Mouse (Mus musculus) hindbrain, embryonic 16.5 days (tissue): ENCODE measurements around the gene Mrnip. TPM values are rescaled to one million over a fixed set of nuclear protein-coding genes. Genes with fewer than 3 reads are reported as not detected.
A peak's percentile ranks its signal among the peaks of the same experiment; 100 is the strongest.

ENCODE experiments used
- ATAC-seq: fragments of 200-750 bp; cut with Nextera tagmentation; 2 replicates; pipeline ENCODE4 v1.8.0; 2017; ENCODE audit warnings: moderate TSS enrichment, moderate library complexity
- H3K27ac ChIP-seq: fragments of 300-500 bp; sonication (generic); 2 replicates; pipeline ENCODE4 v1.5.1; 2014; ENCODE audit warnings: low read depth, mild to moderate bottlenecking, control low read depth, low read length, moderate library complexity
- H3K27me3 ChIP-seq: fragments of 300-500 bp; sonication (generic); replicated peaks from 2 replicates; pipeline ENCODE4 v1.6.1; 2014; ENCODE audit warnings: low read length; ENCODE audit not compliant: control insufficient read depth, insufficient read depth
- H3K36me3 ChIP-seq: fragments of 300-500 bp; sonication (generic); 2 replicates; pipeline ENCODE4 v1.6.1; 2014; ENCODE audit warnings: mild to moderate bottlenecking, low read length, moderate library complexity, mixed read lengths; ENCODE audit not compliant: control insufficient read depth, insufficient read depth
- H3K4me1 ChIP-seq: fragments of 300-500 bp; sonication (generic); 2 replicates; pipeline ENCODE4 v1.6.1; 2014; ENCODE audit warnings: low read depth, low read length; ENCODE audit not compliant: control insufficient read depth, insufficient read depth
- H3K4me2 ChIP-seq: fragments of 300-500 bp; sonication (generic); 2 replicates; pipeline ENCODE4 v1.6.1; 2014; ENCODE audit warnings: mild to moderate bottlenecking, low read length, control low read depth, moderate library complexity
- H3K4me3 ChIP-seq: fragments of 300-500 bp; sonication (generic); 2 replicates; pipeline ENCODE4 v1.5.1; 2014; ENCODE audit warnings: mild to moderate bottlenecking, low read length, control low read depth, moderate library complexity
- H3K9ac ChIP-seq: fragments of 300-500 bp; sonication (generic); 2 replicates; pipeline ENCODE4 v1.6.1; 2014; ENCODE audit warnings: low read depth, mild to moderate bottlenecking, control low read depth, low read length, moderate library complexity
- H3K9me3 ChIP-seq: fragments of 300-500 bp; sonication (generic); 2 replicates; pipeline ENCODE4 v1.6.1; 2014; ENCODE audit warnings: mild to moderate bottlenecking, low read length, moderate library complexity; ENCODE audit not compliant: control insufficient read depth
- WGBS: fragments of 180-500 bp; shearing (Covaris S2); extraction: QIAGEN DNeasy Blood & Tissue Kit; methylation state at CpG from one replicate; pipeline ENCODE4 v1.1.7; 2014; 5-methylcytosine and 5-hydroxymethylcytosine counted together
- polyA plus RNA-seq: library from polyadenylated mRNA; unstranded; fragments of >200 nt; fragmentation: Nextera tagmentation; extraction: Ambion mirVana; gene quantifications from 2 replicates; pipeline ENCODE4 v1.2.1, GENCODE M21; 2015

Mrnip gene
- polyA plus RNA-seq, 1 experiment from 2014 or later, result 39.1 TPM

DNA sequence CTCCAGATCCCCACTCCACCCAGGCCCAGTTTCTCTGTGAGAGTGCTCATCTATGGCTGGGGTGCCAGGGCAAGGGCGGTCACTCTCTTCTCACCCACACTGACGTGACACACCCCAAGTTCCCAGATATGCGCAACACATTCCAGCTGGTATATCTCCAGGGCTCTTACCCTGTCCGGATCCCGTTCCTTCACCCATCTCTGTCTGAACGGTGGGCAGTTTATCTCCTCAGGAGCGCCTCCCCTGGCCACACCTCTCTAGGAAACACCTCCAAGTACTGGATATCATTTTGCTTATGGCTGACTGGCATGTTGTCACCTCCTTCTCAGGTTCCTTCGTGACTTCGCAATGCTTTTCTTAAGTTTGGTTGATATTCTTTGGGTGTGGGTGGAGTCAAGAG, 41.4 kb downstream of the Mrnip start:
- H3K4me2 ChIP-seq, result peak overlapping the region; percentile 3; the same call in 1 of the 2 replicates
- ATAC-seq, result no peak

DNA sequence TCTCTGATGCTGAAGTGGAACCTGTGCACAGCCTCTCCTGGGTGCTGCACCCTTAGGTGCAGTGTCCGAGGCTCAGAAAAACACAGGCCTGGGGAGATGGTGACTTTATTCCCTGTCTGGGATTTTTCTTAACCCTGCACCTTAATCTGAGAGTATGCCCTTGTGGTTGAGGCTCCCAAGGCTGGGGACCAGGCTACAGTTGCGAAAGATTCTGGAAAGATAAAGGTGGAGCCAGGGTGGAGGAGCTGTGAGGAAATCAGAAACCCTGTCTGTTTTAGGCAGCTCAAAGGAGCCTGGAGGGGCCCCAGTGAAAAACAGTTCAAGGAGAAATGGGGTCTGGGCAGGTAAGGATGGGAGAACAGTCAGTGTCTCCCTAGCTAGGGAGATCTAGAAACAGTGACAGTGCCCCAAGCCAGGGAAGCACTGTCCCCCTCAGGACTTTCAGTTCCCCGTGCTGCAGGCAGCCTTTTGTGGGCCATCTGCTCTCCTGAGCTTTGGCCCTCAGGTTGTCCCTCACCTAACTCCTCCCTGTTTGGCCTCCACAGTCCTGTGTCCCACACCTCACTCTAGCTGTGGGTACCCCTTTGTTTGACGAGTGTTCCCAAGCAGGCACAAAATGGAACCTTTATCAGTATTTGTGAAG, 42.6 kb downstream of the Mrnip start:
- ATAC-seq, result no peak
- WGBS, result 80% methylated on average over 4 of the region's 4 CpGs

More for the DNA sequence above, 41.4 kb downstream of the Mrnip start:
- no peaks in the 10 kb centered on the region for H3K9me3 ChIP-seq
- H3K4me1 ChIP-seq, result peaks cover 4% of the 10 kb centered on the region; the same call in 1 of the 2 replicates
- 26% methylated on average over 9 of the region's 9 CpGs for WGBS
- H3K4me3 ChIP-seq, result no peak overlapping the region
- H3K27me3 ChIP-seq, result no peaks in the 10 kb centered on the region
- no peaks in the 10 kb centered on the region for H3K36me3 ChIP-seq
- no peak overlapping the region for H3K9ac ChIP-seq
- no peak overlapping the region for H3K27ac ChIP-seq

DNA sequence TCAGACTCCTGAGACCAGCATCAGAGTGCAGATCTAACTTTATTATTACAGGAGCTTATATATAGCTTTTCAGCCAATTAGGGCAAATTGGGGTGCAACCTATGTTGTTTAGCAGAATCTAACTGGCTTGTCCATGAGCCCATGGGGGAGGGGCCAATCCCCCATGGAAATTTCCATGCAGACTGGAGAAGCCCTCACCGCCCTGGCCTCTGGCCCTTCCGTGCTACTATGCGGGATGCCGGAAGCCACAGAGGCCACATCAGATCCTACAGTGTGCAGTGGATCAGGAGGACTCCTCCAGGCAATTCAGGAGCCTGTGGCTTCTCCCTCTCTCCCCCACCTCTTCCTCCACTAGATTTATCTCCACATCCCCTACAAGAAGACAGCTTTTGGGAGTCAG, 43.6 kb downstream of the Mrnip start:
- no peaks in the 10 kb centered on the region for H3K36me3 ChIP-seq
- no peaks in the 10 kb centered on the region for H3K27me3 ChIP-seq
- H3K4me3 ChIP-seq, result no peak overlapping the region
- H3K4me2 ChIP-seq, result no peak overlapping the region
- peak; percentile 12; the same call in 1 of the 2 replicates for ATAC-seq
- WGBS, result 53% methylated on average over 4 of the region's 4 CpGs
- 0 out of 2 replicates have a peak overlapping the region, but pooled peaks have one; percentile 2 for H3K9ac ChIP-seq
- no peaks in the 10 kb centered on the region for H3K9me3 ChIP-seq
- no peak overlapping the region for H3K27ac ChIP-seq
- peaks cover under 1% of the 10 kb centered on the region for H3K4me1 ChIP-seq

More for the DNA sequence above, 42.6 kb downstream of the Mrnip start:
- Histone ChIP-seq H3K9me3 (no peaks in the 10 kb centered on the region), H3K27ac (peak overlapping the region; percentile 16; the same call in 1 of the 2 replicates), H3K9ac (no peak overlapping the region), H3K4me1 (no peaks in the 10 kb centered on the region), H3K4me3 (no peak overlapping the region), H3K36me3 (no peaks in the 10 kb centered on the region), H3K27me3 (no peaks in the 10 kb centered on the region), H3K4me2 (no peak overlapping the region)

DNA sequence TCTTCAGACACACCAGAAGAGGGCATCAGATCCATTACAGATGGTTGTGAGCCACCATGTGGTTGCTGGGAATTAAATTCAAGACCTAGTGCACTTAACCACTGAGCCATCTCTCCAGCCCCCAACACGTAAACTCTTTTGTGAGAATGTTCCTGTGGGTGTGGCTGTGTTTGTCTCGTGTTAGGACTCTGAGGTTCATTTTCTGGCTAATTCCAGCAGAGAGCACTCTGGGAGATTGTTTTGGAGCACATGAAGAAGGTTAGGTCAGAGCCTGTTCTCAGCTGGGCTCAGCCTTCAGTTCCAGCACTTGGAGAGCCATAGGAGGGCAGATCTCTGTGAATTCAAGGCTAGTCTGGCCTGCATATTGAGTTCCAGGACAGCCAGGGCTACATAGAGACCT, 45.6 kb downstream of the Mrnip start:
- Histone ChIP-seq H3K9ac (no peak overlapping the region), H3K36me3 (no peaks in the 10 kb centered on the region), H3K4me2 (no peak overlapping the region), H3K27me3 (no peaks in the 10 kb centered on the region), H3K9me3 (no peaks in the 10 kb centered on the region), H3K27ac (no peak overlapping the region), H3K4me3 (no peak overlapping the region), H3K4me1 (peaks cover 12% of the 10 kb centered on the region)
- 50% methylated on average over 2 of the region's 2 CpGs for WGBS
- no peak for ATAC-seq

DNA sequence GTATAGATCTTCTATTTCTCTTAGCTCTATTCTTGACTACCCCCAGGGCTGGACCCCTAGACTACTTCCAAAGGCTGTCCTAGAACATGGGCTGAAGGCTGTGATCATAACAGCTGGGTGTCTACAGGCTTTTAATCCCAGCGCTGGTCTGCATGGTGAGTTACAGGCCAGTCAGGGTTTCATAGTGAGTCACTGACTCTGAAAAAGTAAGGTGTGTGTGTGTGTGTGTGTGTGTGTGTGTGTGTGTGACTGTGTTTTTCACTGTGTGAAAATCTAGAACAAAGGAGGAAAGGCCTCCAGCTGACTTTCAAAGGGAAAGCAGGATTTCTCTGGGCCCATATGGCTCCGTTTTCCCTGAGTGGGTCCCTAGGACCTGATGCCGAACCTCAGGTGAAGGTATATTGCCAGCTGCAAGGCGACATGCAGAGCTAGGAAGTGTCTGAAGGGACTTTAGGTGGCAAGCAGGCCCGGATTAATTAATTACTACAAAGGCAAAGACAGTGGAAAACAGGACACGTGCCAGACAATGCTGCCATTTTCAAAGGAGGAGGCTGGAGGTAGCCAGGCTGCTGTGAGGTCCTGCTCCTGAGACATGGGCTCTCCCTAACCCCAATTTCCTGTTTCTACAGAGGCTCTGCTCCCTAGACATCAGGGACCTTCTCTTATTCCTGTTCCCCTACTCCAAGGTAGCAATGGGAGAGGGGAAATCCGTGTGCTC, 48.5 kb downstream of the Mrnip start:
- no peaks in the 10 kb centered on the region for H3K36me3 ChIP-seq
- H3K4me1 ChIP-seq, result peaks cover 30% of the 10 kb centered on the region
- H3K9me3 ChIP-seq, result no peaks in the 10 kb centered on the region
- H3K27me3 ChIP-seq, result no peaks in the 10 kb centered on the region
- 35% methylated on average over 7 of the region's 7 CpGs for WGBS
- ATAC-seq, result no peak
- peak overlapping the region; percentile 17; the same call in 1 of the 2 replicates for H3K9ac ChIP-seq
- H3K4me2 ChIP-seq, result peak overlapping the region; percentile 93
- H3K4me3 ChIP-seq, result no peak overlapping the region
- H3K27ac ChIP-seq, result no peak overlapping the region; the same call in 1 of the 2 replicates

DNA sequence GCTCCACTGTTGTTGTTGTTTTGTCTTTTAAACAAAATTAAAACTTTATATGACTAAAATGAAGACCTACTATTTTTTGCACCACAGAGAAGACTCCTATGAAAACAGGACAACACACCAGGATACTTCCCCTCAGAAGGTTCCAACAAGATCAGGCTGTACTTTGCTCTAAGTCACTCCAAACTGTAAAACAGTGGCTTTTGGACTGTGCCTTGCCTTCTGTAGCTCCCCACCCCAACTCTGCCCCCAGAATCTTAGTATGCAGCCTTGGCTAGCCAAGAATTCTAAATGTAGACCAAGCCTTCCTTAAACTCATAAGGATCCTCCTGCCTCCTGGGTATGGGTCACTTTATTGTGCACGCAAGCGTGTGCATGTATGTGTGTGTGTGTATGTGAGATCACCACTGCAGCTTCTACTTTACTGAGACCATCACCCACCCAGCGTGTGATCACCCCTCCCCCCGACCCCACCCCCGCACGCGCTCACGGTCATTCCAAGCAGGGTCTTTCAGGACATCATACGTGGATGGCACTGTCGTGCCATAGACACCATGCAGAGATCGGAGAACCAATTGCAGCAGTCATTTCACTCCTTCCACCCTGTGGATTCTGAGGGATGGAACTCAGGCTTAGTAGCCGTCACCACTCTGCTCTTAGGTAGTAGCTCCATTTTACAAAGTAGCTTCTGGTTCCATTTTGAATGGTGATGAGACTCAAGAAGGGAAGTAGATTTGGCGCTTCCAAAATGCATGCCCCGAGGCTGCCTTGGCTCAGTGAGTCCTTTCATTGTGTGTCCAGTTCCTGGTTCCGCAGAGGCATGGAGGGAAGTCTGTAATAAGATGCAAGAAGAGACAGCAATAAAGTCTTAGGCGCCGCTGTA, 49.8 kb downstream of the Mrnip start:
- H3K36me3 ChIP-seq, result no peaks in the 10 kb centered on the region
- H3K4me2 ChIP-seq, result peak overlapping the region; percentile 93
- H3K9ac ChIP-seq, result peak overlapping the region; percentile 98
- H3K27ac ChIP-seq, result peak overlapping the region; percentile 94
- H3K4me1 ChIP-seq, result peaks cover 41% of the 10 kb centered on the region
- 3% methylated on average over 17 of the region's 17 CpGs for WGBS
- ATAC-seq, result peak; percentile 16
- H3K4me3 ChIP-seq, result peak overlapping the region; percentile 91
- H3K9me3 ChIP-seq, result no peaks in the 10 kb centered on the region
- H3K27me3 ChIP-seq, result no peaks in the 10 kb centered on the region

DNA sequence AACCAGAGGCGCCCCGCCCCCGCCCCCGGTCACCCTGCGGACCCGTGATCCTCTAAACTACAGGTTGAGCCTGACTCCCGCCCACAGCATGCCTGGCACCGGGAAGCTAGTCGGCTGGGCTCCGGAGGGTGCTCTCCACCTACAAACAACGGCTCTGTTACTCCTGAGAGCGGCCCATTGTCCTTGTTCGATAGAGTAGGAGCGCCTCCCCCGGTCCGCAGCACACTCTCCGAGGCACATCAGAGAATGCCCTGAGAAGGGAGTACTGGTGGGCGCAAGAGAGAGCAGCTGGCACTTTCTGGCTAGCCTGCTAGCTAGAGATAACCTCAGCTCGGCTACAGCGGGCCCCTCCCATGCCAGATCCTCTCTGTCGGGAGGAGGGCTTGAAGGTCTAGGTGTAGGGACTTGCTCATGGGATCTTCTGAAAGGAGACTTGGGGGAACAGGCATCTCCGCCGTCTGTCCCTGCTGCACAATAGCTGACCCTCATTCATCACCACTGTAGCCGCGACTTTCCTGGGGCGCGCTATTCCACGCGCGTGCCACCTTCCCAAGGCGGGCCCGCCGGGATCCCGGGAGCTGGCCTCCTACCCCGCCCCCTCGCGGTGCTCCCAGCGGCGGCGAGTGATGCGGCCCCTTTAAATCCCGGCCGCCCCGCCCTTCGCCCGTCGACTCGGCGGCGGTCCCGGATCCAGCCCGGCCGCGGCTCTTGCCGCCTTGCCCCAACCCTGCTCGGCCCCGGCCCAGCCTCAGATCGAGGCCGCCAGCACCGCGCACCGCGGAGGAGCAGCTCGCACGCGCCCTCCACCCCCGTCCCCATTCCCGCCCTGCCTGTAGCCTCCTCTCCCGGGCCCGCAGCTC, 50.7 kb downstream of the Mrnip start:
- no peaks in the 10 kb centered on the region for H3K27me3 ChIP-seq
- H3K4me3 ChIP-seq, result peak overlapping the region; percentile 91
- ATAC-seq, result peak; percentile 80
- peak overlapping the region; percentile 93 for H3K4me2 ChIP-seq
- peak overlapping the region; percentile 98 for H3K9ac ChIP-seq
- WGBS, result under 1% methylated on average over 64 of the region's 70 CpGs
- H3K36me3 ChIP-seq, result no peaks in the 10 kb centered on the region
- no peaks in the 10 kb centered on the region for H3K9me3 ChIP-seq
- peaks cover 48% of the 10 kb centered on the region for H3K4me1 ChIP-seq
- peak overlapping the region; percentile 94 for H3K27ac ChIP-seq

DNA sequence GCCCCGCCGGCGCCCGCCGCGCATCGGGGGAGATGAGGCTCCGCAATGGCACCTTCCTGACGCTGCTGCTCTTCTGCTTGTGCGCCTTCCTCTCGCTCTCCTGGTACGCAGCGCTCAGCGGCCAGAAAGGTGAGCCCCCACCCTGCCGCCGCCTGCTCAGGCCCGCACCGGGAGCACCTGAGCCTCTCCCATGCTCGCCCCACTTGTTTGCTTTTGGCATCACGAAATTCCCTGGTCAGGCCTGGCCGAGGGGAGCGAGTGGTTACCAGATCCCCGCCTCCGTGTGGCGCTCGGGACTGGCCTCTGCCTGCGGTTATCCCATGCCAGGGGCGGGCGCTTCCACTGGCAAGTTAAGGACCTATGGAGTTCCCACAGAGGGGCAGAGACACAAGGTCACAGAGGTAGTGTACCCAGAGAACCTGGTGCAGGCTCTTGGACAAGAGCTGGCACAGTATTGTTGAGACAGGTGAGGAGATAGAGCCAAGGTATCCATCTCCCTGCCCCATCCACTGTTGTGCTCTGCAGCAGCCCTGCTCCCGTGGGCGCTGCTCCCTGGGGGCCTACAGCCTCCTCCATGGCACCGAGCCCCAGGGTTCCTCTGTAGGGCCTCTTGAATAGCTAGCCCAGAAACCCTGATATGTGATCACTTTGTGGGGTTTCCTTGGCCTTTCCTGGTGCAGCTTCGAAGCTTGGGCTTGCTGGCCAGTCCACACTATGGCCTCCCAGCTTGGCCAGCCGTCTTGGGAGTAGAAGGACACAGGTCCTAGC, 51.6 kb downstream of the Mrnip start:
- peak overlapping the region; percentile 91 for H3K4me3 ChIP-seq
- H3K4me2 ChIP-seq, result peak overlapping the region; percentile 93
- 5% methylated on average over 27 of the region's 34 CpGs for WGBS
- peak overlapping the region; percentile 94 for H3K27ac ChIP-seq
- H3K36me3 ChIP-seq, result 0 out of 2 replicates have a peak, but pooled peaks cover 1% of the 10 kb centered on the region
- no peaks in the 10 kb centered on the region for H3K27me3 ChIP-seq
- peak; percentile 32 for ATAC-seq
- H3K4me1 ChIP-seq, result peaks cover 49% of the 10 kb centered on the region
- H3K9ac ChIP-seq, result peak overlapping the region; percentile 98
- no peaks in the 10 kb centered on the region for H3K9me3 ChIP-seq
